Mouse (Mus musculus) brain, embryonic 14.5 days (tissue): ENCODE results near the gene Wdr90. TPM values are rescaled to one million over a fixed set of nuclear protein-coding genes. Genes with fewer than 3 reads are reported as not detected.

Source experiments
- DNase-seq: peaks from one replicate; pipeline ENCODE4 v3.0.0-alpha.2; 2011; ENCODE audit warnings: low read depth
- CTCF ChIP-seq: fragments of 200-500 bp; IDR thresholded peaks from 2 replicates; pipeline ENCODE4 v1.5.1; 2012; ENCODE audit warnings: inconsistent platforms, mild to moderate bottlenecking, moderate library complexity, borderline replicate concordance; ENCODE audit not compliant: insufficient read depth, insufficient read length; ENCODE audit errors: extremely low read depth
- POLR2A ChIP-seq: fragments of 200-500 bp; IDR thresholded peaks from 2 replicates; pipeline ENCODE4 v1.6.1; 2012; ENCODE audit warnings: mild to moderate bottlenecking, inconsistent platforms, borderline replicate concordance; ENCODE audit not compliant: poor library complexity, insufficient read depth, insufficient read length, severe bottlenecking; ENCODE audit errors: extremely low read depth
- polyA plus RNA-seq: library from polyadenylated mRNA; depleted of rRNA; stranded (reverse); fragments of >200 nt; gene quantifications from 2 replicates; pipeline ENCODE4 v1.2.3, GENCODE M21; 2012; rRNA removed

Gene Wdr90
- polyA plus RNA-seq, 1 experiment, result 49.5 TPM

GRCm38 (mm10) chr17:25802825-25803517, 58.3 kb downstream of the Wdr90 start:
- TF ChIP-seq CTCF, result no peak
- no peak for TF ChIP-seq POLR2A
- DNase-seq, result peak; percentile 96

- no peak for TF ChIP-seq POLR2A
- peak; percentile 87 for TF ChIP-seq CTCF
- peak; percentile 86 for DNase-seq
Observed at GRCm38 (mm10) chr17:25801029-25801428, 60.3 kb downstream of the Wdr90 start.

- TF ChIP-seq CTCF (no peak), POLR2A (peak; percentile 52)
- peak; percentile 93 for DNase-seq
Observed at GRCm38 (mm10) chr17:25796951-25797369, 64.3 kb downstream of the Wdr90 start, which contains the start of gene Metrn. Gene Metrn (minus strand): TSS chr17:25797136.

DNA sequence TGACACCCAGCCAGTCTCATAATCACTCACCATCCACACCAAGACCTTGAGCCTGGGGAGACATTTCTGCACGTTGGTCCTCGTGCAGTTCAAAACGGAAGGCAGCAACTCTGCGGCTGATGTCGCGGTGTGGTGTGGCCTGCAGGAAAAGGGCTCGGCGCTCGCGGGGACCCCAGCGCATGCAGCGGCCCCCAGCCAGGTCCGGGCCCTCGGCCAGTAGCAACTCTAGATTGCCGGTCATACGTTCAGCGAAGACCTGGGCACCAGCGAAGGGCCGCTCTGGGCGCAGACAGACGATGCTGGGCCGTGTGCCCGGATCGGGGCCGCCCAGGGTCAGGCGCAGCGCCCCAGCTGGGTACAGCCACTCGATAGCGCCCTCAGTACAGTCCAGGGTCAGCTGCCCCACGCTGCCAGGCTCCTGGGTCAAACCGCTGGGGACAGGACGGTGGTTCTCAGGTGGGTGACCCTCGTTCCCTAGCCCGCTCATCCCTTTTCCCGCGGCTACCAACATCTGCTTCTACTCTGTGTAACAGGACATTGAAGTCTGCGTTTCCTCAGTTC, 65.0 kb downstream of the Wdr90 start:
- TF ChIP-seq CTCF (no peak), POLR2A (no peak)
- no peak for DNase-seq

DNA sequence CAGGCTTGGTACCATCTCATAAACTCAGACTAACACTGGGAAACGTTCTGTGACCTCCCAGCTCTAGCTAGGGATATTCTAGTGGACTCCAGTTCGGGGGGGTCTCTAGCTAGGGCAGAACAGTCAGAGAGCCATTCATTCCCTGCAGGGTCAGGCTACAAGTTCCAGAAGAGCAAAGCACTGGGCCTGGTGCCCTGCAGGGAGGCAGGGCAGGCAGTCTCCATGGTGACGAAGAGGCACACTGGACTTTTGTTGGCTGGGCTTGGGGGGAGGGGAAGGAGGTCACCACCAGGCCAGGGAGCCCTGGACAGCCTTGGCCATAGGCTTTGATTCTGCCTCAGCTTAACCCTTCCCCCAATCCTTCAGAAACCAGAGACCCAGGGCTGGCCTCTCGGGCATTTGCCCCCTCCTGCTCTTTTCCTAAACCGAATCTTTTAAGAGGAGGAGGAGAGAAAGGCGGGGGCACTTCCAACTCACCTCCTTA, 65.7 kb downstream of the Wdr90 start, which contains the start of gene AC134908.4:
AC134908.4 (minus strand) TSS at position 51 of the 484 bp plus-strand sequence.
- TF ChIP-seq CTCF, result no peak
- TF ChIP-seq POLR2A, result no peak
- peak; percentile 65 for DNase-seq

- DNase-seq, result no peak
Observed at GRCm38 (mm10) chr17:25794998-25795397, 66.3 kb downstream of the Wdr90 start.

More at GRCm38 (mm10) chr17:25794998-25795397, 66.3 kb downstream of the Wdr90 start:
- TF ChIP-seq CTCF (no peak), POLR2A (no peak)

Other genes with a start within 250 kb of the Wdr90 start
- 0.90 and 1.1 TPM in 2 replicates for gene Gng13, start 144.3 kb downstream of the Wdr90 start, polyA plus RNA-seq
- 12.4 and 18.7 TPM in 2 replicates for gene Chtf18, start 134.1 kb downstream of the Wdr90 start, polyA plus RNA-seq
- gene Rpusd1, start 133.8 kb downstream of the Wdr90 start, polyA plus RNA-seq, result 43.2 and 59.4 TPM in 2 replicates
- gene Mslnl, start 125.5 kb downstream of the Wdr90 start, polyA plus RNA-seq, result 0.09 TPM in 1 of 2 replicates, not detected in the other
- gene Msln, start 107.1 kb downstream of the Wdr90 start, polyA plus RNA-seq, result 0.07 and 0.19 TPM in 2 replicates
- gene Narfl, start 87.7 kb downstream of the Wdr90 start, polyA plus RNA-seq, result 26.7 and 30.6 TPM in 2 replicates
- gene Haghl, start 75.8 kb downstream of the Wdr90 start, polyA plus RNA-seq, result 167 and 268 TPM in 2 replicates
- gene Ccdc78, start 74.9 kb downstream of the Wdr90 start, polyA plus RNA-seq, result 0.08 and 0.11 TPM in 2 replicates
- gene Fam173a, start 68.6 kb downstream of the Wdr90 start, polyA plus RNA-seq, result 93.9 and 145 TPM in 2 replicates
- gene AC134908.4, start 65.8 kb downstream of the Wdr90 start, polyA plus RNA-seq, result 0.12 and 0.21 TPM in 2 replicates
- gene Metrn, start 64.4 kb downstream of the Wdr90 start, polyA plus RNA-seq, result 107 and 109 TPM in 2 replicates
- 91.8 and 101 TPM in 2 replicates for gene Fbxl16, start 52.4 kb downstream of the Wdr90 start, polyA plus RNA-seq
- gene Wdr24, start 37.9 kb downstream of the Wdr90 start, polyA plus RNA-seq, result 47.0 and 57.5 TPM in 2 replicates
- gene Jmjd8, start 32.6 kb downstream of the Wdr90 start, polyA plus RNA-seq, result 80.0 and 93.6 TPM in 2 replicates
- gene Stub1, start 28.1 kb downstream of the Wdr90 start, polyA plus RNA-seq, result 252 and 308 TPM in 2 replicates
- gene Rhbdl1, start 24.2 kb downstream of the Wdr90 start, polyA plus RNA-seq, result 56.2 and 67.3 TPM in 2 replicates
- 26.6 and 40.8 TPM in 2 replicates for gene Gm20683, start 19.7 kb downstream of the Wdr90 start, polyA plus RNA-seq
- gene Rhot2, start 16.6 kb downstream of the Wdr90 start, polyA plus RNA-seq, result 88.4 and 111 TPM in 2 replicates
- 11.7 and 14.8 TPM in 2 replicates for gene Mcrip2, start 7.3 kb upstream of the Wdr90 start, polyA plus RNA-seq
- 71.4 and 89.5 TPM in 2 replicates for gene Mettl26, start 13.6 kb upstream of the Wdr90 start, polyA plus RNA-seq
- gene Wfikkn1, start 19.4 kb upstream of the Wdr90 start, polyA plus RNA-seq, result 0.66 and 0.90 TPM in 2 replicates
- 88.3 and 98.8 TPM in 2 replicates for gene Rab40c, start 58.2 kb upstream of the Wdr90 start, polyA plus RNA-seq
- gene Pigq, start 83.4 kb upstream of the Wdr90 start, polyA plus RNA-seq, result 117 and 126 TPM in 2 replicates
- 0.08 and 0.56 TPM in 2 replicates for gene Nhlrc4, start 83.5 kb upstream of the Wdr90 start, polyA plus RNA-seq
- gene A930017K11Rik, start 91.1 kb upstream of the Wdr90 start, polyA plus RNA-seq, result 0.66 and 1.0 TPM in 2 replicates
- gene Capn15, start 124.3 kb upstream of the Wdr90 start, polyA plus RNA-seq, result 50.4 and 50.5 TPM in 2 replicates
- 68.5 and 82.4 TPM in 2 replicates for gene Rab11fip3, start 208.1 kb upstream of the Wdr90 start, polyA plus RNA-seq
- gene Decr2, start 228.8 kb upstream of the Wdr90 start, polyA plus RNA-seq, result 26.8 and 28.6 TPM in 2 replicates
- 35.1 and 61.4 TPM in 2 replicates for gene Nme4, start 234.1 kb upstream of the Wdr90 start, polyA plus RNA-seq